ENCODE assay signal across 21 mouse cellular contexts in genomic region chr1:78171671-78172070, GRCm38 (mm10). TPM values are rescaled to one million over a fixed set of nuclear protein-coding genes. Genes with fewer than 3 reads are reported as not detected.
DNase-seq lines count a peak whose midpoint lies in the region; ATAC-seq lines count a peak whose summit lies in the region.
"Had no signal": no experiment of that assay in that cellular context is flagged by ENCODE, and none has a peak within 500 bp of the region (broad histone marks: within the 10 kb centered on the region; RNA-seq: fewer than 3 reads in every experiment).

No protein-coding gene starts in this region.

- H3K9ac ChIP-seq in hindbrain, embryonic 14.5 days = 0 out of 2 replicates have a peak overlapping the region, but pooled peaks have one; percentile 5
- no peak overlapping the region for H3K9ac ChIP-seq in midbrain, embryonic 15.5 days
- H3K9ac ChIP-seq: limb, embryonic 13.5 days; liver, embryonic 15.5 days had no signal

- H3K4me3 ChIP-seq in hindbrain, embryonic 14.5 days (replicated peaks; ENCODE audit: low read length) = no peak overlapping the region
- no peak overlapping the region for H3K4me3 ChIP-seq in midbrain, embryonic 15.5 days
- H3K4me3 ChIP-seq: layer of hippocampus, adult 2 months; left cerebral cortex, adult 2 months; limb, embryonic 13.5 days; liver, embryonic 15.5 days; megakaryocyte, embryonic 14.5 days had no signal

- WGBS in hindbrain, embryonic 14.5 days = 7% methylated on average over 1 of the region's 1 CpGs
- 20% methylated on average over 1 of the region's 1 CpGs for WGBS in midbrain, embryonic 15.5 days

- H3K36me3 ChIP-seq in hindbrain, embryonic 14.5 days (replicated peaks; ENCODE audit: control insufficient read depth, insufficient read depth) = no peaks in the 10 kb centered on the region
- no peaks in the 10 kb centered on the region for H3K36me3 ChIP-seq in midbrain, embryonic 15.5 days (replicated peaks)
- H3K36me3 ChIP-seq: limb, embryonic 13.5 days; liver, embryonic 15.5 days had no signal

- ATAC-seq in hindbrain, embryonic 14.5 days (ENCODE audit: low FRiP score) = peak; percentile 54; the same call in 1 of the 2 replicates
- ATAC-seq in midbrain, embryonic 15.5 days (replicated peaks) = 0 out of 2 replicates have a peak, but pooled peaks have one; percentile 63
- no peak for ATAC-seq in erythroblast, adult 5-6 weeks (replicated peaks; ENCODE audit: low FRiP score, poor library complexity, severe bottlenecking)
- ATAC-seq: inflammation-experienced regulatory T-cells, adult 6 months; Patski had no signal

- no peaks in the 10 kb centered on the region for H3K9me3 ChIP-seq in hindbrain, embryonic 14.5 days (ENCODE audit: control insufficient read depth, low read length)
- H3K9me3 ChIP-seq in midbrain, embryonic 15.5 days = no peaks in the 10 kb centered on the region
- H3K9me3 ChIP-seq: limb, embryonic 13.5 days; liver, embryonic 15.5 days; megakaryocyte, embryonic 14.5 days had no signal

- H3K27me3 ChIP-seq in hindbrain, embryonic 14.5 days (ENCODE audit: control insufficient read depth, insufficient read depth, low read length) = peaks cover 80% of the 10 kb centered on the region
- peaks cover 65% of the 10 kb centered on the region for H3K27me3 ChIP-seq in midbrain, embryonic 15.5 days (replicated peaks)

- peak overlapping the region; percentile 33; the same call in 1 of the 2 replicates for H3K4me2 ChIP-seq in hindbrain, embryonic 14.5 days (replicated peaks)
- no peak overlapping the region for H3K4me2 ChIP-seq in midbrain, embryonic 15.5 days
- H3K4me2 ChIP-seq: limb, embryonic 13.5 days; liver, embryonic 15.5 days had no signal

- peak overlapping the region; percentile 62; the same call in 1 of the 2 replicates for H3K27ac ChIP-seq in hindbrain, embryonic 14.5 days
- H3K27ac ChIP-seq in midbrain, embryonic 15.5 days = no peak overlapping the region
- H3K27ac ChIP-seq: layer of hippocampus, adult 2 months; left cerebral cortex, adult 2 months; limb, embryonic 13.5 days; liver, embryonic 15.5 days; stomach, postnatal 0 days had no signal

- peaks cover 9% of the 10 kb centered on the region; the same call in 1 of the 2 replicates for H3K4me1 ChIP-seq in hindbrain, embryonic 14.5 days (replicated peaks; ENCODE audit: control insufficient read depth, insufficient read depth, low read length)
- H3K4me1 ChIP-seq in midbrain, embryonic 15.5 days = peaks cover 11% of the 10 kb centered on the region
- H3K4me1 ChIP-seq: liver, embryonic 15.5 days; megakaryocyte, embryonic 14.5 days had no signal

- peak; percentile 53 for DNase-seq in embryo, embryonic 10 days (ENCODE audit: low spot score)
- no peak for DNase-seq in embryo, embryonic 9.5 days (ENCODE audit: extremely low spot score)
- DNase-seq in MN1 (ENCODE audit: low spot score) = peak; percentile 54
- peak; percentile 64 for DNase-seq in hindbrain, embryonic 14.5 days (ENCODE audit: low spot score)
- no peak for DNase-seq in adrenal gland, adult 8-10 months
- DNase-seq in heart, postnatal 4 days = no peak
- DNase-seq: cerebellum, adult 11-12 months; lung, postnatal 10 days; thymus, postnatal 36 days had no signal

RNA-seq across cellular contexts. Expression of gene Pax3, which starts 25.3 kb away (rescaled TPM):
- polyA plus RNA-seq in hindbrain, embryonic 14.5 days (2014; fragmentation: Nextera tagmentation; extraction: Ambion mirVana) = 7.9 and 8.2 TPM in 2 replicates
- 11.4 and 14.4 TPM in 2 replicates for polyA plus RNA-seq in midbrain, embryonic 15.5 days (2015; fragmentation: Nextera tagmentation; extraction: Ambion mirVana)
- total RNA-seq in adrenal gland, adult 8-10 months (2022) = not detected
- total RNA-seq in erythroblast, adult 5-6 weeks (2015; ENCODE audit: low replicate concordance) = not detected in 2 replicates
- not detected in 2 replicates for total RNA-seq in erythroblast, adult 5-6 weeks (2017; ENCODE audit: low replicate concordance)
- under 1 TPM in 1 of 2 experiments, not detected in 1; 0.11 TPM for total RNA-seq in heart, postnatal 4 days (2021)
- total RNA-seq: common myeloid progenitor, adult 5-6 weeks; granulocyte monocyte progenitor cell, adult 5-6 weeks; layer of hippocampus, adult 2 months; left cerebral cortex, adult 2 months had no signal
- polyA plus RNA-seq: inflammation-experienced regulatory T-cells, adult 6 months; stomach, postnatal 0 days had no signal

Comparison
In these comparisons a context has a peak if more than half of its experiments do, and no peak if none do; other contexts are left out.
1. DNase-seq: peak in embryo, embryonic 10 days (single experiment), MN1 (single experiment) and hindbrain, embryonic 14.5 days (single experiment); none in embryo, embryonic 9.5 days (single experiment), adrenal gland, adult 8-10 months (single experiment) and heart, postnatal 4 days (single experiment).